Mouse (Mus musculus) layer of hippocampus, postnatal 36 days (tissue): ENCODE results near the gene Ap4b1. TPM values are rescaled to one million over a fixed set of nuclear protein-coding genes. Genes with fewer than 3 reads are reported as not detected.
"Not testable (repeated sequence)": the region's sequence is repeated elsewhere in the genome, so short reads cannot be mapped to it uniquely, and the experiment has no call there.

Source experiments
- DNase-seq, 2 experiments: peaks; one replicate each; pipeline ENCODE4 v3.0.0; 2022
- total RNA-seq, 2 experiments: library from RNA; stranded (reverse); gene quantifications; 2 replicates each; pipeline ENCODE4 v1.2.3; 2021

The Ap4b1 gene
- 10 to 100 TPM; 11.7 to 12.8 TPM for total RNA-seq

DNA sequence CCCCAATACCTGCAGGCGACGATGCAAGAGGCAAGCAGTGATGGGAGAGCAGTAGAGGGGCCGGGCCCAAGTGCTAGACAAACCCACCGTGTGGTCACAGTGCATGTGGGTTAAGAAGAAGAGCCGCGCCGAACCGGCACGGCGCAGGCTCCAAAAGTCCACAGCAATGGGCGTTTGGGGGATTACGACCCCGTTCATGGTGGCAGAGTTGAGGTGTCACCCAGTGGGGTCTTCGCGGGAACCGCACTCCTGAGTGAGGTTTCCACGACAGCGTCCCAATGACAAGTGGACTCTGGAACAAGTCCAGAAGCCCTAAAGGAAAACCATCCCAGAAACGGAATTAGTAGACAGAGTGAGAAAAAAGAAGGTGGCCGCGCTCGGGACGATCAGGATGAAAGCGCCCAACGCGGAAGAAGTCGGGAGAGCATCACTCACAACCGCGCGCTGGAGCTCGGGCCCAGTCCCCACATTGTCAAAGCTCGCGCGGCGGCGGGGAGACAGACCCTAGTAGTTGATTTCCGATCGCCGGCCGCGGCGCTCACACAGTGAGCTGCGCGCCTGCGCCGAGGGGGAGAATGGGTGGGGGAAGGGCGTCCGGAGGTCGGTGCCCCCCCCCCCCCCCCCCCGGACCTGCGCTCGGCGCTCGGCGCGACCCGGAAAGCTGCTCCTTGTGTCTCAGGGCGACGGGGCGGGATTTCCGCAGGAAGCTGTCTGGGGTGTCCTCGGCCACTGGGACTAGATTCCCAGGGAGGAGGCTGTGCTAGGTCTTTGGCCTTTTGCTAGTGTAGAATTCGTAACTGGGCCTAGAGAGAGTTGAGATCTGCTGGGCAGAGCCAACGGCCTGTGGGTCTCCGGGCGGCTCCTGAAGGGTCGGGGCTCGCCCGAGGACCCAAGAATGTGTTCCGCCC is at the start of gene Ap4b1, which contains the start of the genes Dclre1b and Gm43064:
Ap4b1 (plus strand) TSS at position 630 of the 908 bp plus-strand sequence.
Dclre1b (minus strand) TSS at position 554 of the 908 bp plus-strand sequence.
Gm43064 (plus strand) TSS at position 683 of the 908 bp plus-strand sequence.
- DNase-seq = peak; percentile 84 to 87

DNA sequence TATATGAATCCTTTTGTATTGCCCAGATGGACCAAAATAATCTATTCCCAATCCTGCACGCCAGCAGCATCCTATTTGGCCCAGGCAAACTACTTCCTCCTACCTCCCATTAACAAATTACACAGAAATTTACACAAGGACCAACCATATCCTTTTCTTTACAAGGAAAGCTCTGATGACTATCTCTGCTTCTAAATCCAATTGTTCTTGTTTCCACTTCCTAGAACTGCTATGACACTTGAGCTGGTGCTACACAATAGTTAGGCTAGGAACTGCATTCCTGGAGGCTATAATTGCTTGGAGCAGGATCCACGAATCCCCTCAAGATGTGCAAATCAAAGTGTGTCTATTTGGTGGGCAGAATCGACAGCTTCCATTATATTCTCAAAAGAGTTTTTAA is 42.5 kb upstream of the Ap4b1 start:
- DNase-seq = no peak

DNA sequence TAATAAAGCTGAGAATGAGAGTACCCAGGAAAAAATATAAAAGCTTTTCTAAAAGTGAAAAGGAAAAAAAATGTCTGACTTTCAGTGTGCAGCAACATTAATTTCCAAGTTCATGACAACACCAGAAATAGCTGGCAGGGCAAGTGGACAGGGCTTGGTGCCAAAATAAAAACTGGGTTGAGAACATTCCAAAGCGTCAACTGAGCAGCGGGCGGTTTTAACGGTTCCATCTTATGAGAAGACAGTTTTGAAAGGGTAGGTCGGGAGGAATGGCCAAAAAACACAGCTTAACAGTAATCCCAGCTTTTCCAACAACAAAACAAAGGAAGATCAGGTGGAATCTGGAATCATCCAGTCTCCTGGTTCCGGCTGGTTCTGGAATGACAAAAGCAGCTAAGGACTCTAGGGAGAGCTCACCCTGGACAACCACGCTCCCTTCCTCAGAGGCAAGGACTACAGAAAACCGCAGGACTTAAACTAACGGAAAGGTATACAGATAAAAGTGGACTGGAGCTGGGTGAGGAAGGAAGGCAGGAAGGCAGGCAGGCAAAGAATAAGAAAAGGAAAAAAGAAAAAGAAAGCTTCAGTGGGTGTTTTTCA is 37.7 kb upstream of the Ap4b1 start:
- peak in 1 of 2 experiments; percentile 38 for DNase-seq

DNA sequence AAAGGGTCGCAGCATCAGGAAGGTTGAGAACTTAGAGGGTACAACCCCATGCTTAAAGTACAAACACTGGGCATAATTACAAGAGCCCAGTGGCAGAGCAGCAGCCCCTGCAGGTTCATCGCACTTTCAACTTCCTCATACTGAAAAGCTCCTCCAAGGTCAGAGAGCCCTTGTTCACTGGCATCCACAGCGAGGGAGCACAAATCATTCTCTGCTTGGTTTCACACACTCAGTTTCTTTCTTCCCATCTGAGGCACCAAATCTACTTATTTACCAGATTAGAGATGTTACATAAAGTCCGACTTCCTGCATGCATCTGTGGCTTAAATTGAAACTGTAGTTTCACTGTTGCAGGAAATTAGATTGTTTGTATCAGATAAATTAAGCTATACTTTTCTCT is 36.5 kb upstream of the Ap4b1 start:
- DNase-seq = no peak

DNA sequence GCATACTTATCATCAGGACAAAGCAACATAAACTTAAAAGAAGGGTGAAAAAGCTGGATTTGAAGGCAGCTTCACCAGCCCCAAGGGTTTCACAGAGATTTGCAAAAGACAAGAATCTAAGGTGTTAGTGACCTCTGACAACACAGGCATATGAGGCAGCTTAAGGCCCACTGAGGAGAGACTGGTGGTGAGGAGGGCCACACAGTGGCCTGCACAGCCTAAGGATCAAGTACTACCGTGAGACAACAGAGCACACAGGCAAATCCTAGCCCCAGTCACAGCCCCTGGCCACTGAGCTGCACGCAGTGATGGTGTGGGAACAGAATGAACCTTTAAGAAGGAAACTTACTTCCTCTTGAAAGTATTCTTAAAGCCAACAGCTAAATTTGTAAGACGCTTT is 35.8 kb upstream of the Ap4b1 start:
- no peak for DNase-seq

DNA sequence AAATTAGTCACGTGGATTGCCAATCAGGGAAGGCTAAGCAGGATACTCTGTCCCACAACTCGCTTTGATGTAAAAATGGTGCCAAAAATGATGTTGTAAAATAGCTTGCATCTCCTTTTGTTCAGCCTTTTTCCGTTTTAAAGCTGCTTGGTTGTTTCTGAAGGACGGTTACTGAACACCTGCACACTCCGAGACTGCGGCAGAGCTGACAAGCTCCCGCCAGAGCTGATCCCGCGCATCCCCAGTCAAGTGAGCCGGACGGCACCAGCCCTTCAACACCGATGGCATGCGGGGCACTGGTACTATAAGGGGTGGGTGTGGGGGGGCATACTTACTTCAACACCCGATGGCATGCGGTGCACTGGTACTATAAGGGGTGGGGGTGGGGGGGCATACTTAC is 35.3 kb upstream of the Ap4b1 start:
- no peak for DNase-seq

DNA sequence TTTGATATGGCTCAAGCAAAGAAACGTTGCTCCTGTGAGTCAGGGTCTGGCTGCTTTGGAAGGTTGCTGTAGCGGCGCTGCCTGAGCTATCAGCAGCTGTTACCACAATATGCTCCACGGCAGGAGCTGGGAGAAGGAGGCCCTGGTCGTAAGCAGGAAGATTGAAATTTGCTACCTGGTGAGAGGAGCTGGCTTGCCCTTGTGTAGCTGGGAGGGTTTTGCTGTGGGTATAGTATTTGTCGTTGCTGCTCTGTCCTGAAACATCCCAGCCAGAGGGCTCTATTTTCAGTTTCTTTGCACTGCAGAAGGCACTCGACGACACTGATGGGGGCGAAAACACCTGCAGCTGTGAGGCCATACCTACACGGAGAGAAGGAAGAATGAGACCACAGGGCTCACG is 31.4 kb upstream of the Ap4b1 start:
- peak; percentile 22 to 40 for DNase-seq

DNA sequence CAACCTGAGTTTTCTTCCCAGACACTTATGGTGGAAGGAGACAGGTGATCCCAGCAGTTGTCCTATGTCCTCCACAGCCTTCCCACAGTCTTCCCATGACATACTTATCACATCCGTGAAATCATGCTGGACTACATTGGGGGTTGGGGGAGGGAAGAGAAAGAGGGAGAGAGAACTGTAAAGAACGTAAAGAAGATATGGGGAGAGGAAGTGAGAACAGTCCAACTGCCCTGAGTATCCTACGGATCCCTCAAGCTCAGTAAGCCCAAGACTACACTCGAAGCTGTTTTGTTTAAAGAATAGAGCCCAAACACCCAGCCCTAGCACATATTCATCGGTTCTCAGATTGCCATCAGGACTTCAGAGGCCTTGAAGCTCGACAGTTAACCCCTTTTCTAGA is 30.7 kb upstream of the Ap4b1 start:
- no peak for DNase-seq

DNA sequence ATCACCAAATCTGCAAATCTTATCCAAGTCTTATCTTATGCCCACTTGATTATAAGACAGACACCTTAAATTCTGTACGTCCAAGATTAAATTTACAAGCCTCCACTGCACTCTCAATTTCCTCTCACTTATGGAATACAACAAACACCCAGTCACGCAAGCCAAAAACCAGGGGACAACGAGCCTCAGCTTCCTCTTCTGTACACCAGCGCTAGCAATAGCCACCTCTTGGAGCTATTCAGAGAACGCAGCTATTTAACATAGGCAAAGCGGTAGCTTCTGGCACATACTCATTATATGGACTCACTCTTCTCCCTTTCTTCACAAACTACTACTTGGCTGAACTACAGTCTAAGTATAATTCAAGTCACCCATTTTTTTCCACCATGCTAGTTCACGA is 30.1 kb upstream of the Ap4b1 start:
- no peak for DNase-seq

DNA sequence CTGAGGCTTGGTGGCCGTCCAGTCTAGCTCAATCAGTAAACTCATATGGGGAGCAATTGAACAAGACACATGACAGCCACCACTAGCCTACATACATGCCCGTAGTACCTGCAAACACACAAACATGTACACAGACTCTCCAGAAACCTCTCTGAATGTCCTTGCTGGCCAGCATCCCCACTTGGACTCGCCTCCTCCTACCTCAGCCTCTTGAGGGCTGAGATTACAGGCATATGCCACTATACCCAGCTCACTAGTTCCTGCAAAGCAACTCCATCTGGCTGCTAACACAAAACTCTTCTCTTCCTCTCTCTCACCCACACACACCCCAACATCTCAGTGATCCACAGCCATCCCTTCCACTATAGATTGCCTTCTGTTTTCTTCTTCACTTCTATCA is 29.0 kb upstream of the Ap4b1 start:
- DNase-seq = peak in 1 of 2 experiments; percentile 17

DNA sequence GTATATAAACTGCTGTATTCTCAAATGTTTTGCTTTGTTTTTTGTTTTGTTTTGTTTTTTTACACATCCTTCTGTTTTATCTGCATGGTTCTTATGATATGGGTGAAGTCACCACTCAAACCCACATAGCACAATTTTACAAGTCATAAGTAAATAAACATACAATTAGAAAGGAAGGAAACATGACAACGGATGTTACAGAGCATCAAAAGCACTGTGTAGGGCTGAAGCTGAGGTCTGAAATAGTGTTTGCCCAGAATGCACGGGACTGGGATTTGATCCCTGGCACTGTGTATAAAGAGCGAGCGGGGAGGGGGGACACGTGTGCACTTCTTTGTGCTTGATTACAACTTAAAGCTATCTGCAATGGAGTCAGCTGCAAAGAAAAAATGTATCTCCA is 28.5 kb upstream of the Ap4b1 start:
- no peak for DNase-seq

DNA sequence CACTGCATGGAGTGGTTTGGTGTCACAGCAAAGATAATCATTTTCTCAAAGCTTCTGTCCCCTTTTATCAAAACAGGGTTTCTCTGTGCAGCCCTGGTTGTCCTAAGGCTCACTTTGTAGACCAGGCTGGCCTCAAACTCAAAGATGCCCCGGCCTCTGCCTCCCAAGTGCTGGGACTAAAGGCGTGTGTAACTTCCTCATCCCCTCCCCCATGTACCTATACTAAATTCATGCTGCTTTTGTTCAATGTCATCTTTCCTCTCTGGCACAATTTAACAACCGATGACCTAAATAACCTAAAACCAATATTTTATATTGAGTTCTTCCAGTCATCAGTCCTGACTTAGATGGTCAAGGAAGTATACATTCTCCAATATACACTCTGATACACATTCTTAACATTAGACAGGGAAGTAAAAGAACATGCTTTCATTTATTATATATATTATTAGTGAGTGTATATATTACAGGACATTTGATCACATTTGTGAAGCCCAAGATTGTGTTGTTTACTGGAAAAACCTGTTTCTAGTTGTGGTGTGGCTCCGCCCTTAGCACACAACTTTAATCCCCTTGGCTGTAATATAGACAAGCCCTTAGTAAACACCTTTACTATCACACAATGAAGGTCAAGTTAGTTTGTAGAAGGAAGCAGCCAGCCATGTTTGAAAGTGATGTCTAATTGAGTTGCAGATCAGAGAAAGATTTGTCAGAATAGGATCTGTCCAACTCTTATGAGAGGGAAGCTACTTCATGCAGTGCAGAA is 26.3 kb upstream of the Ap4b1 start:
- no peak for DNase-seq

DNA sequence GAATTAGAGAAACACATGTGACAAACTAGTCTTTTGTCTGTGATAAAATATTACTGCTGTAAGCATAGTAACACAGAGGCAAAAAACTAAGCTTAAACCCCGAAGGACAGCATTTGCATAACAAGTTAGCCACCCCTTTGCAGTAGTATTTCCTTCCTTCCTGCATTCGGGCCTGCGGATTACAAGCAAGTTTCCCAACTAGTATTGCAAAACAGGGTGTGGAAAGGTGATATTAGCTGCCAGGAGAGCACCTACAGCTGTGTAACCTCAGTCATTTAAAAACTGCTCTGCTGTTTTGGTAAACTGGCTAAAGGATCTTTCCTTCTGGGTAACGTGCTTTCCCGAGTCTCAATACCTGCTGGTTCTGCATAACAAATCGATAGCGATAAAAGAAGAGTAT is 22.1 kb upstream of the Ap4b1 start:
- no peak for DNase-seq

DNA sequence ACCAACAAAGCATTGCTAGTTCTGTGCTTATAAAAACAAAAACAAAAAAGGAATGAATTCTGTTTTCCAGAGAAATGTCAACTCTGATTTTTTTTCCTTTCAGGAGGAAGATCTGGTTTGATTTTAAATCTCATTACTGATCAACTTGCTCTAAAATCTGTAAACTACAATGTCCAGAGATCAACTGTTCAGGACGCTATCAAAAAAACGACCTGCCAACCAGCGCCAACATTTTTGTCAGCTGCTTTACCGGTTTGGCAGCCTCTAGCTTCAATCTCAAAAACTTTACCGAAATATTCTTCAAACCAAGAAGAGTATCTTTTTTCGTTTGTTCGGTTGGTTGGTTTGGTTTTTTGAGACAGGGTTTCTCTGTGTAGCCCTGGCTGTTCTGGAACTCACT is 20.2 kb upstream of the Ap4b1 start:
- DNase-seq = no peak

DNA sequence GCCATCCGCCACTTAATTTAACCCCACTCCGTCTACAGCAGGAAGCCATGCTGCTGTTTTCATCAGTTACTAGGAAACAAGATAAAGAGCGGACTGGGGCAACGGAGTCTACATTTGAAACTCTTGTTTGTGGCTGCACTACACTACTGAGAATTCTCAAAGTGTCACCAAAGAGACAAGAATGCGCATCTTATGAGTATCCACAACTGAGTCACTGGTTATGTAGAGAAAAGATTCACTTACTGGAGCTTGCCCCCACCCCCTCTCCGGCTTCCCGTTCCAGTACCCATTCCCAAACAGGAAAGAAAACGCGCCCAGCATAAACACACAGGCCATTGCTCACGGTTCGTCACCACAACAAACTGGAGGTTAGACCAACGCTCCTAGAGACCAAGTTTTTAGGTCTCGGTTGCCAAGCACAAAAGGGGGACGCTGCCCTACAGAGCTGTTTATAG is 19.4 kb upstream of the Ap4b1 start:
- no peak for DNase-seq

DNA sequence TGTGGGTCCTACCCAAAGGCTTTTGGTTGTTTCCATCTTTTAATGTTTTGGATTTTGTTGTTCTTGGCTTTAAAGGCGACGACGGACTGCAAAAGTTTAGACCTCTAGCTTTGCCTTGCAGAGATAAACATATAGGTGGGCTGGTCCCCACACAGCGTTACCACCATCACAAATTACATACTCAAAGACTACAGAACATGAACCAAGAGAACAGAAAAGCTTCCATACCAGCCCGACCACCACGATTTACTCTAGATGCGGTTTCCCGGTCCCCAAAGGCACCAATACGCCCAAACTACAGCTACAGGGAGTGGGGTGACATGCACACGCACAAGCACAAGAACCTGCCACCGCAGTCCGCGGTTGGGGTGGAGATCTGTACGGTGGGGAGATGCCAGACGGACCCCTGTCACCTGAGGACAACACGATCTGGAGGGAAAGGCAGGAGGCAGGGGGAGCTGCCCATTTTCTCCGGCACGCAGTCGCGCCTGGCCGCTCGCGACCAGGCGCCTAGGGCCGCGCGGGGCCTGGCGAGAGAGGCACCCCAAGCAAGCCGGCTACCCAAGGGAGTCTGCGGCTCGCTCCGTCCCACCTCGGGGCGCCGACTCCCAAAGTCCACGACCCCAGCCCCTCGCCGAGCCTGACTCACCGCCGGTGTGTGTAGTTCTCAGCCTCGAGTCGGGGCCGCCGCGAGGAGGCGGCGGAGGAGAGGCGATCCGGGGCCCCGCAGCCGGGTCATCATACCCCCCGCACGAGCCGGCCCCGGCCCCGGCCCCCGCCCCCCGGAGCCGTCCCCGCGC is 18.8 kb upstream of the Ap4b1 start:
- DNase-seq = peak; percentile 29 to 34

DNA sequence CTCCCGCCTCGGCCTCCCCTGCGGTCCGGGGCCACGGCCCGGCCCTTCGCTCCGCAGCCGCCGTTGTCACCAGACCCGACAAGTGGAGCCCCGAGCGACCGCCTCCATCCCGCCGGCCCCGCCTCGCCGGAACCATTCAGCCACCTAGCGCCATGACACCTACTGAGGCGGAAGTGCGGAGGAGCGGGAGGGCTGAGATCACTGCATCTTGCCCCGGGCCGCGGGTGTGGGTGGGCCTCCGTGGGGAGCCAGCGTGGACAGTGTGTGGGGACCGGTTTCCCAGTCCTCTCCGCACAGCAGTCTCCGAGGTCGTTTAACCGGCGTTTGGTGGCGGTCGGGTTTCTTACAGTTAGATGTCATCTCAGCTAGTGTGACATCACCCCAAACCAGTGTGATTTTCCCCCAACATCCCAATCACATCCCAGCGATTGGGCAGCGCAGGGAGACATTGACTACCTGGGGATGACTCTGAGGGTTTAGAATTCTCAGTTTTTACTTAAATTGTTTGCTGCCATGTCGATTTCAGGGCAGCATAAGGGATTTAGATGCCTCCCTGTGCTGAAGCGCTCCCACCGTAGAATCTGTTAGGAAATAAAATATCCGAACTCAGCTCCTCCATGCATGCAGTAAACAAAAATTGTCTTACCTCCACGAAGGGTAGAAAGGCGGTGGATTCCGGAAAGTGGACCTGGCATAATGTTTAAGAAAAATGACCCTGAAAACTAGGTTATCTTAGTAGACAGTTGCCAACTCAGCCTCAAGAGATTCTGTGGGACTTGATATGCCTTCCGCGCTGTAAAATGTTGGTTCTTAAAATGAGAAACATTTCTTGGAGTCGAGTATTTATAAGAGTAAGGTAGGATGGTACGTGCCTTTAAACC is 17.9 kb upstream of the Ap4b1 start, which contains the start of gene Hipk1:
Hipk1 (minus strand) TSS at position 334 of the 881 bp plus-strand sequence.
- peak; percentile 94 for DNase-seq

DNA sequence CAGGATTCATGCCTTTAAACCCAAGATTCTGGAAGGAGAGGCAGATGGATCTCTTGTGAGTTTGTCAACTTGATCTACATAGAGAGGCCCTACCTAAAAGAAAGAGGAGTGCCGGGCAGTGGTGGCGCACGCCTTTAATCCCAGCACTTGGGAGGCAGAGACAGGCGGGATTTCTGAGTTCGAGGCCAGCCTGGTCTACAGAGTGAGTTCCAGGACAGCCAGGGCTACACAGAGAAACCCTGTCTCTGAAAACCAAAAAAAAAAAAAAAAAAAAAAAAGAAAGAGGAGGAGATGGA is 17.3 kb upstream of the Ap4b1 start:
- DNase-seq = not testable (repeated sequence)

DNA sequence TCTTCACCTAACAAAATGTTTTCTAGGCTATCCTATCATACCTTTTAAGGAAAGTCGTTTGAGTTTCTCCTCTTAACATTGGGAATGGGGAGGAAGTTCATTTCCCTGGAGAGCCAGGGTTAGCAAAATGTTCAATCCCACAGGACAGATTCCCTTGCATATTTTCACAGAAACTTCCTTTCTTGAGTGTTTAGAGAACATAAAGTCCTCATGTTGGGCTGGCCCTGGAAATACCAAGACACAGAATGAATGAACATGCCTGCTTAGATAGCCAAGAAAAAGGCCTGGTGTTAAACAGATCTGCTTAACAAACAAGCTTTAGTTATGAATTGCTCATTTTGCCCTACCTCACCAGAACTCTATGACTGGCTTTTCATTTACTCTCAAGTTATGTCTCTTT is 16.8 kb upstream of the Ap4b1 start:
- DNase-seq = no peak

DNA sequence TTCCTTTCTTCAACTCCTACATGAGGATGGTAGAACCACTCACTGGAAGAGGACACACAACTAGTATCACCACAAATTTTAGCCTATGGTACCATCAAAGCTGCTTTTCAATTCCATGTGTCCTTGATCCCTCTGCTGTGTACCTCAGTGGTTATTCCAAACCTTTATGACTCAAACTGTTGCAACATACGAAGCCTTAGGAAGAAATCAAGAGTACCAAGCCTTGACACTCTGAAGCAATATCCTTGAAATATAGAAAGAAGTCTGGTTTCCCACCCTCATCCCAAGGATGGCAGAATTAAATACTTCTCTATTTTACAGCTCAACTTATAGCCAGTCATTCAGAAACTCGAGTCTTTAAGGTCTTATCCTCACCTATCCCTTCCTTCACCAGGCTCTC is 12.9 kb upstream of the Ap4b1 start:
- no peak for DNase-seq

DNA sequence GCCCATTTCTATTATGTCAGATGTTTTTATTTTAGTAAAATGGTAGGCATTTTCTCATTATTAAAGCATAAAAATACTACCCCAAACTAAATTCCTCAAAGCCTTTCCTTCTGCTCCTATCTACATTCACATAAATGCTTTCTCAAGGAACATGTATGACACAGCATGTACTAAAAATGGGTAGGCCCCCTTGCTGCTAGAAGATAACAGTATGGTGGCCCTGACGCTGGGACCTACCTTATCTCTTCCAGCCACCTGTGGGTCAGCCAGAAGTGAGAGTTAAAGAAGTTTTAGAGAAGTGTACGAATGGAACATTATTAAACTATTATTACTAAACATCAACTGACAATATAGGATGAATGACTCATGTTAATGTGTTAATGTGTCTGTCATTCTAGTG is 9.8 kb upstream of the Ap4b1 start:
- no peak for DNase-seq
